Mouse (Mus musculus) layer of hippocampus, postnatal 14 days (tissue): ENCODE measurements around the gene Asap2. TPM values are rescaled to one million over a fixed set of nuclear protein-coding genes. Genes with fewer than 3 reads are reported as not detected.

ENCODE experiments used
- DNase-seq, 2 experiments: peaks; one replicate each; pipeline ENCODE4 v3.0.0; 2021 to 2022; ENCODE audit warnings: low spot score in 2 of 2, mixed read lengths in 1 of 2
- total RNA-seq, 2 experiments: library from RNA; stranded (reverse); gene quantifications; 2 replicates each; pipeline ENCODE4 v1.2.3; 2021

Asap2 gene
- total RNA-seq, 2 experiments from 2014 or later: 46.6 to 50.1 TPM

DNA sequence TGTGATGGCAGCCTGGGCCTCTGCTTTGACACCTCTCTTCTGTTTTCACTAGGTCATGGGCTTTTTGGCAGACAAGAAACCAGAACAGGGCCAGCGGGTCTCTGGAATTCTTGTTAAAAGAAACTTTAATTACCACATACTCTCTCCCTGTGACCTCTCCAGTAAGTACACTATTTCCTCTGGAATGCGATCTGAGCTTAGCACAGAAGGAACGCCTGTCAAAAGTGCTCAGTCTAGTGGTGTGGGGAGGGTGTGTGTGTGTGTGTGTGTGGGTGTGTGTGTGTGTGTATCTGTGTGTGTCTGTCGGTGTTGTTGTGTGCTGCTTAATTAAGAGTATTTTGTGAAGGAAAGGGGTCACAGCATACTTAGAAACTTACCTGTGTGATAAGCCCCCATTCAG lies 316.5 kb downstream of the Asap2 start:
- DNase-seq: no peak

DNA sequence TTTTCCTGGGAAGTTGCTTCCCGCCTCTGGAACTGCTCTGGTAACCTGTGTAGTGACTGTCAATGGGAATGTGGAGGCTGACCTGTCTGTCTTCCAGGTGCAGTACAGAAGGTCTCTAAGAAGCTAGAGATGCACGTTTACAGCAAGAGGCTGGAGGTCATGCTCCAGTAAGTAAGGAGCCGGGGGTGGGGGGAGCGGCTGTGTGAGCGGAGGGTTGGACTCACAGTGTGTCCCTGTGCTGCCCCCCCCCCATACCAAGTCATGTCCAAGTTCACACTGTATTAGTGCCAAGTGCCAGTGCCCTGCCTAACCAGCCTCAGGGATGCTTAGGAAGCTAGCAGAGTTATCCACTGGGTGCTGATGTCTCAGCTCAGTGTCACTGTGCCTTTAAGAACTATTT lies 321.9 kb downstream of the Asap2 start:
- DNase-seq: no peak

GRCm38 (mm10) chr12:21315923-21316868 lies 325.9 kb downstream of the Asap2 start, which contains the start of gene Iah1:
Iah1 (plus strand) TSS chr12:21316389.
- peak; percentile 65 to 70 for DNase-seq

- DNase-seq: peak; percentile 19 to 59
Observed at GRCm38 (mm10) chr12:21316869-21317265, 326.6 kb downstream of the Asap2 start.

DNA sequence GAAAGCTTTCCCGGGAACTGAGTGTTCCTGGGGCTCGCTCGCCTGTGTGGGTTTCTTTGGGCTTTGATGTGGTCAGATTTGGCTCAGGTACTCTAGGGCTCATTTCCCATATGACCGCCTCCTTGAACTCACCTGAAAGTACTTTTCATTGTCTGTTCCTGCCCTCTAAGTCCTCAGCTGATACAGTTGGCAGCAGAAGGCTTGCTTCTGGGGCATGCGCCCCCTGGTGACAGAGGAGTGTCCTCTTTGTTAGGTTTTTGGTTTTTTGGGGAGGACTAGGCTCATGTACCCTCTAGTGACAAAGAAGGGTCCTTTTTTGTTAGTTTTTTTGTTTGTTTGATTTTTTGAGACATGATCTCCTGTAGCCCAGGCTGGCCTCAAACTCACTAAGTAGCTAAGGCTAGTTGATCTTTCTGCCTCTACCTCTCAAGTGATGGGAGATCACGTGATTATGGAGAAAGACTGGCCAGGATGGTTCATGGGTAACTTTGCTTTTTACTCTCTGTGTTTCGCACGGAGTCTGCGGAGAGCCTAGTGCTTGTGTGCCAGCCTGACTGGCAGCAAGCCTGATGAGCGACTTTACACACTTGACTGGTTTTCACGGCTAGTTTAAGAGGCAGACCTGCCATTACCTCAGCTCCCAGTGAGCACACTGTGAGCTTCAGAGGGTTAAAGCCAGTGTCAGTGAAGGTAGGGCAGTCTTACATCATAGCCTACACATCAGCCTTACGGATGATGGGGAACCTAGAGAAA lies 328.1 kb downstream of the Asap2 start:
- peak; percentile 32 to 55 for DNase-seq
